Comparison of ENCODE assay signal across 8 mouse cellular contexts in the genomic region with DNA sequence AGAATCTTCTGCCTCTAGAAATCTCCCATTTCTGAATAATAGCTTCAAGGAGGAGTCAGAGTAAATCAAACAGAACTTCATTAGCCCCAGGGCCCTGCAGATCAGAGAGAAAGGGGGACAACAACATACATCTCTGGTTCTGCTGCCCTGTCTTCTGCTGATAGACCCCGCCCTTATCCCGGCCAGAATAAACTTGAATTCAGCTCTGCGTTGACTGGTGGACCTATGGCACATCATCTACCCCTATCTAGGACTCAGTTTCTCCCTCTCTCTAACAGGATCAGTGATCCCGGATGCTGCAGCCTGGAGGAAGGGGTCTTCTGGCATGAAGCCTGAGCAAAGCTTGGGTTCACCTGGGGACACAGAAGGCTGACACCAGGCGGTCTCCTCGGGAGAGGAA. TPM values are rescaled to one million over a fixed set of nuclear protein-coding genes. Genes with fewer than 3 reads are reported as not detected.
DNase-seq lines count a peak whose midpoint lies in the region; ATAC-seq and TF ChIP-seq lines count a peak whose summit lies in the region.

No protein-coding gene starts in this region.

- no peak overlapping the region for H3K27ac ChIP-seq in lung, embryonic 14.5 days (ENCODE audit: low read depth)
- H3K27ac ChIP-seq in forebrain, embryonic 11.5 days (ENCODE audit: low read depth, low read length), result no peak overlapping the region
- H3K27ac ChIP-seq in limb, embryonic 12.5 days, result no peak overlapping the region
- no peak overlapping the region for H3K27ac ChIP-seq in neural tube, embryonic 14.5 days (ENCODE audit: low read depth, low read length)

- peak overlapping the region; percentile 95 for H3K4me2 ChIP-seq in lung, embryonic 14.5 days
- H3K4me2 ChIP-seq in forebrain, embryonic 11.5 days (ENCODE audit: low read depth, low read length, severe bottlenecking), result peak overlapping the region; percentile 83
- H3K4me2 ChIP-seq in limb, embryonic 12.5 days, result peak overlapping the region; percentile 84
- peak overlapping the region; percentile 89 for H3K4me2 ChIP-seq in neural tube, embryonic 14.5 days (ENCODE audit: low read depth, low read length)

- 25% methylated on average over 6 of the region's 6 CpGs for WGBS in lung, embryonic 14.5 days
- 28% methylated on average over 6 of the region's 6 CpGs for WGBS in forebrain, embryonic 11.5 days
- 25% methylated on average over 6 of the region's 6 CpGs for WGBS in limb, embryonic 12.5 days
- 27% methylated on average over 6 of the region's 6 CpGs for WGBS in neural tube, embryonic 14.5 days

- peak overlapping the region; percentile 48; the same call in 1 of the 2 replicates for H3K9ac ChIP-seq in lung, embryonic 14.5 days
- peak overlapping the region; percentile 57; the same call in 1 of the 2 replicates for H3K9ac ChIP-seq in forebrain, embryonic 11.5 days (ENCODE audit: low read length)
- H3K9ac ChIP-seq in limb, embryonic 12.5 days (replicated peaks), result no peak overlapping the region
- peak overlapping the region; percentile 50; the same call in 1 of the 2 replicates for H3K9ac ChIP-seq in neural tube, embryonic 14.5 days (replicated peaks; ENCODE audit: low read depth, low read length)

- H3K4me3 ChIP-seq in lung, embryonic 14.5 days (ENCODE audit: low read depth, low read length), result peak overlapping the region; percentile 48
- H3K4me3 ChIP-seq in forebrain, embryonic 11.5 days (ENCODE audit: low read depth, low read length), result peak overlapping the region; percentile 44
- H3K4me3 ChIP-seq in limb, embryonic 12.5 days (replicated peaks), result peak overlapping the region; percentile 50
- H3K4me3 ChIP-seq in neural tube, embryonic 14.5 days (ENCODE audit: low read depth, low read length), result peak overlapping the region; percentile 46

- no peaks in the 10 kb centered on the region for H3K36me3 ChIP-seq in lung, embryonic 14.5 days (ENCODE audit: insufficient read depth)
- no peaks in the 10 kb centered on the region for H3K36me3 ChIP-seq in forebrain, embryonic 11.5 days (ENCODE audit: control insufficient read depth, insufficient read depth, low read length)
- no peaks in the 10 kb centered on the region for H3K36me3 ChIP-seq in limb, embryonic 12.5 days
- H3K36me3 ChIP-seq in neural tube, embryonic 14.5 days (ENCODE audit: control insufficient read depth, insufficient read depth, low read length), result no peaks in the 10 kb centered on the region

- peaks cover 16% of the 10 kb centered on the region; the same call in 1 of the 2 replicates for H3K4me1 ChIP-seq in lung, embryonic 14.5 days (ENCODE audit: insufficient read depth)
- H3K4me1 ChIP-seq in forebrain, embryonic 11.5 days (replicated peaks; ENCODE audit: control insufficient read depth, insufficient read depth, low read length), result peaks cover 8% of the 10 kb centered on the region; the same call in 1 of the 2 replicates
- H3K4me1 ChIP-seq in limb, embryonic 12.5 days (replicated peaks), result peaks cover 20% of the 10 kb centered on the region
- H3K4me1 ChIP-seq in neural tube, embryonic 14.5 days (ENCODE audit: control insufficient read depth, insufficient read depth, low read length), result peaks cover 11% of the 10 kb centered on the region; the same call in 1 of the 2 replicates

- no peak for DNase-seq in lung, embryonic 14.5 days
- no peak for DNase-seq in lung, postnatal 25 days (ENCODE audit: low spot score)
- no peak for DNase-seq in forebrain, embryonic 11.5 days (ENCODE audit: low spot score)
- DNase-seq in layer of hippocampus, postnatal 14 days (ENCODE audit: low spot score in 2 of 2), result no peak
- DNase-seq in cerebellum, adult 11 months, result no peak
- no peak for DNase-seq in right cerebral cortex, postnatal 10 days (ENCODE audit: low spot score in 2 of 2)

- no peak for TF ChIP-seq CTCF in lung, embryonic 14.5 days (IDR thresholded peaks at IDR 0.05; ENCODE audit: low read depth)

- ATAC-seq in lung, embryonic 14.5 days (ENCODE audit: insufficient read depth), result peak; percentile 10; the same call in 1 of the 2 replicates
- ATAC-seq in forebrain, embryonic 11.5 days (replicated peaks; ENCODE audit: low FRiP score), result peak; percentile 25
- ATAC-seq in limb, embryonic 12.5 days (ENCODE audit: insufficient number of reproducible peaks, insufficient read depth, low FRiP score, low TSS enrichment, low read depth), result peak; percentile 46
- 0 out of 2 replicates have a peak, but pooled peaks have one; percentile 5 for ATAC-seq in neural tube, embryonic 14.5 days (ENCODE audit: low read depth)

- no peaks in the 10 kb centered on the region for H3K9me3 ChIP-seq in lung, embryonic 14.5 days (ENCODE audit: low read depth, low read length)
- no peaks in the 10 kb centered on the region for H3K9me3 ChIP-seq in forebrain, embryonic 11.5 days (ENCODE audit: control insufficient read depth, low read length)
- no peaks in the 10 kb centered on the region for H3K9me3 ChIP-seq in limb, embryonic 12.5 days
- H3K9me3 ChIP-seq in neural tube, embryonic 14.5 days (ENCODE audit: control insufficient read depth, low read length), result no peaks in the 10 kb centered on the region

- H3K27me3 ChIP-seq in lung, embryonic 14.5 days (ENCODE audit: insufficient read depth, low read length), result peaks cover 11% of the 10 kb centered on the region; the same call in 1 of the 2 replicates
- H3K27me3 ChIP-seq in forebrain, embryonic 11.5 days (ENCODE audit: control insufficient read depth, insufficient read depth, low read length), result peaks cover 13% of the 10 kb centered on the region; the same call in 1 of the 2 replicates
- H3K27me3 ChIP-seq in limb, embryonic 12.5 days, result peaks cover 34% of the 10 kb centered on the region
- no peaks in the 10 kb centered on the region for H3K27me3 ChIP-seq in neural tube, embryonic 14.5 days (ENCODE audit: control insufficient read depth, insufficient read depth, low read length)

RNA-seq across cellular contexts. Expression of a gene that starts 17.8 kb away (rescaled TPM):
- polyA plus RNA-seq in lung, embryonic 14.5 days (2014; fragmentation: Nextera tagmentation; extraction: Ambion mirVana), result 3.7 and 4.5 TPM in 2 replicates
- 2.6 and 3.0 TPM in 2 replicates for polyA plus RNA-seq in forebrain, embryonic 11.5 days (2014; fragmentation: Nextera tagmentation; extraction: Ambion mirVana)
- polyA plus RNA-seq in limb, embryonic 12.5 days (2016; fragmentation: Nextera tagmentation; extraction: Ambion mirVana), result 6.2 and 7.3 TPM in 2 replicates
- polyA plus RNA-seq in neural tube, embryonic 14.5 days (2014; fragmentation: Nextera tagmentation; extraction: Ambion mirVana), result 5.2 and 5.5 TPM in 2 replicates
- 1 to 10 TPM; 7.4 TPM for total RNA-seq in layer of hippocampus, postnatal 14 days (2021)
